Mouse (Mus musculus) gastrocnemius, postnatal 10 days (tissue): ENCODE measurements around the gene Atp5e. TPM values are rescaled to one million over a fixed set of nuclear protein-coding genes. Genes with fewer than 3 reads are reported as not detected.

Experiments
- DNase-seq: peaks from one replicate; pipeline ENCODE4 v3.0.0; 2021; ENCODE audit warnings: mixed read lengths
- total RNA-seq, 2 experiments: library from RNA; stranded (reverse); gene quantifications; 2 replicates each; pipeline ENCODE4 v1.2.3; 2021

Atp5e gene
- total RNA-seq, 2 experiments from 2014 or later, result 862 to 1,143 TPM

DNA sequence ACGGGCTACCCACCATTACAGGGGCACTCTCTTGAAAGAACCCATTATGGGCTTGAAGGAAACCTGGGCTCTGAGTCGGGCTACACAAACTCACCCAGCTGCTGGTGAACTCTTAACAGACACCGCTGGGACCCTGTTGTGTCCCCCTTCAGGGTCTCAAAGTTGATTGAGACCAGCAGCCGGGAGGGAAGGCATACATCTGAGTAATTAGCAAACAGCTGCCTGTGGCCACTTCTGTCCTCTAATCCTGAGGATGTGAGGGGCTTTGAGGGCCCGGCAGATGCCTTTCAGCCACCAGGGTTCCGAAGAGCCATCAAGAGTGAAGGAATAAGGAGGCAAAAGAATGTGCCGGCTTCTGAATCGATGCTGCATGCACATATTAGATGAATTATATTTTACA is 17.0 kb downstream of the Atp5e start:
- DNase-seq, result no peak

DNA sequence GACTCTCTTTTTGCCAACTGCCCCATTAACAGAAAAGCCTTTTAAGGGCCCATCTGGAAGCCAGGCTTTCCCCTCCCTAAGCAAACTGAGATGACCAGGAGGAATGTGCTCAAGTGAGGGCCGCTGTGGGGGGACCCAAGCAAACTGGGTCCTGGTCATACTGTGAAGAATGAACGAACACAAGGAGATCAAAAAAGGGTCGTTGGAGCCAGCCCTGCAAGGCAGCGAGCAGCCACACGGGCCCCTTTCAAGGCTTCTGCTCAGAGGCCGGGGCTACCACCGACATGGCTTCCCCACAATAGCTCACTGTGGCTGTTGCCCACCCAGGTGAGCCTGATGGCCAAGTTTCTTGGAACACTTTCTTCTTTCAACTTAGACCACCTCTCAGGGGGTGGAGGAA is 17.4 kb downstream of the Atp5e start:
- DNase-seq, result no peak

DNA sequence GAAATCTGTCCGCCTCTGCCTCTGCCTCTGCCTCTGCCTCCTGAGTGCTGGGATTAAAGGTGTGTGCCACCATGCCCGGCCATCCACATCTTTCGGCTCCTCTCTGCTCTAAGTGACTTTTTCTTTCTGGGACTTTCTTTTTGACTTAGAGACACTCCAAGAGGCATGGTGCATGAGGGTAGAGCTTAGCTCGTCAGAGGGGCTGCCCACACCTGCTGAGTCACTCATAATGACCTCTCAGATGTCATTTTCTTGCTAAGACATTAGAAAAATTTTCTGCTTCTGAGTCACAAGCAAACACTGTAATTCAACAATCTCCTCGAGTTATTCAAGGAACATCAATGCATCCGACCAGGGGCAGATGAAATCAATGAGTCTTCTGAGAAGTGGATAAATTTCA is 18.9 kb downstream of the Atp5e start:
- no peak for DNase-seq

DNA sequence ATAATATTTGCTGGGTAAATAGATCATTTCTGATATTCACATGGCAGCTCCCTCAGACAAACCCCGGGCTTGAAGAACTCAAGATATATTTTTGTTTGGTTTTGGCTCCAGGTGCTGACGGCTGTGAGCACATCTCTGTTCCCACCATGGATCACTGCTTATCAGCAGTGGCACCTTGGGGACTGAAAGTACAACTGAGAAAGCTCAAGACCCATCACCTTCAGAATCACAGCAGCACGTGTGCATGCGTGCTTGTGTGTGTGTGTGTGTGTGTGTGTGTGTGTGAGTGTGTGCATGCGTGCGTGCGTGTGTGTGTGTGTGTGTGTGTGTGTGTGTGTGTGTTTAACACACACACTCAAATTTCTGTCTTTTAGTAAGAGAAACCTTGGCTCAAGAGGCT is 19.5 kb downstream of the Atp5e start:
- DNase-seq, result no peak

DNA sequence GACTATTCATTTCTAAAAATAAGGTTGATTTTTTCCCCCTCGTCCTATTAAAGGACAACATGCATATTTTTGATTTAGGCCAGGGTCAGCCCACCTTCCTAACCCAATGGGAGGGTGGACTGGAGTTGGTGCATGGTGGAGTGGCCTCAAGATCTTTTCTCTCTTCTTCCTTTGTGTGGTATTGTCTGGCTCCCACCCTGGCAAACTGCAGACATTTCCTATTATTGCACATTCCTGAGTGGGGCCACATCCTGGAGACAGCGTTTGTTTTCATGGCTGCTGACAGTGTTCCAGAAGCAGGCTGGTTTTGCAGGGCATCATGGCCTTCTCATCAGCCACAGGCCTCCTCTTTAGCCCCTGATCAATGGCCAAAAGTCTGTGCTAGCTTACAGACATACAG is 20.9 kb downstream of the Atp5e start:
- no peak for DNase-seq

DNA sequence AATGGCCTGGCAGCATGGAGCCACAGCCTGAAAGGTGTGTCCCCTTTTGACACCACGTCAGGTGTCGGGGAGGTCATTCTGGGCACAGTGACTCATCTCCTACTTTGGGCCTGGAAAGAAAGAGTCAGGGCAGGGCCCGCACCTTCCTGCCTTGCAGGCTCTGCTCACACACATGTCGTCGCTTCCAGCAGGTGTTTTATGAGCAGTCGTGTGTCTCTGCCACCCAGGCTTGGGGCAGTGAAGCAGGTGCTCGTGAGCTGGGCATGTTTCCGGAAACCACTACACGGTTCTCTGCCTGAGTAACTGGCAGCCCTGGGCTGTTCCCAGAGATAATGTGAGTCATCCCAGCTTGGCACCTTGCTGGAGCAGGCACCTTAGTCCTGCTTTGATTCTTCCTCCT is 21.4 kb downstream of the Atp5e start:
- DNase-seq, result no peak

DNA sequence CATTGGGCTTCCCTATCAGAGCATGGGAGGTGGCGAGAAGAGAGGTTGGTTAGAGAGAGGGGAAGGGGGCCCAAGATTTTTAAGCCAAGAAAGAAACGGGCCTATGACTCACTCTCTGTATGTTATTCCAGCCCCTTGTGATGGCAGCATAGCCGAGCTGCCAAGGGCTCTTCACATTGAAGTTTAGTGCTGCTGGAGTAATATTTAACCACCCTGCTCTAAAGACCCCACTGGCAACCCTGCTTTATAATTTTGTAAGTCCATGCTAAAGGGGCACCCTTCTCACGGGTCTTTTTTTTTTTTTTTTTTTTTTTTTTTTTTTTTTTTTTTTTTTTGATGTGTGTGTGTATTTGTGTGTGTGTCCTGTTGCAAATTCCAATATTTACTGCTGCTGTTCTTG is 22.0 kb downstream of the Atp5e start:
- no peak for DNase-seq

DNA sequence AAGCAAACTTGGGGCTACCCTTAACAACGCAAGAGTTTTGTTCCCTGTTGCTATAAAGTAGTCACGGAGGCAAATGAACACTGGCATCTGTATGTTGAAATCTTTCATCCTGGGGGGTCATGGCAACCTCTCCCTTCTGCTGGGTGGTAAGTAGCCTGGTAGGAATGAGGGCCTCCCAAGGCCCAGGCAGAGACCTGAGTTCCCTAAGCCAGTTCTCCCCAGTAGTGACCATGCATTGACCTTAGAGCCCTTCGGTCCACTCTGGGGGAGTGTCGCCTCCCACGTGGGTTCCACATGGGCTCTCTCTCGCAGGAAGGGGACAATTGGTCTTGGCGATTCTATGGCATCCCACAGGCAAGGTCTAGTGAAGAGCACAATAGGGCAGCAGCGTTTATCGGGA is 23.9 kb downstream of the Atp5e start:
- no peak for DNase-seq

DNA sequence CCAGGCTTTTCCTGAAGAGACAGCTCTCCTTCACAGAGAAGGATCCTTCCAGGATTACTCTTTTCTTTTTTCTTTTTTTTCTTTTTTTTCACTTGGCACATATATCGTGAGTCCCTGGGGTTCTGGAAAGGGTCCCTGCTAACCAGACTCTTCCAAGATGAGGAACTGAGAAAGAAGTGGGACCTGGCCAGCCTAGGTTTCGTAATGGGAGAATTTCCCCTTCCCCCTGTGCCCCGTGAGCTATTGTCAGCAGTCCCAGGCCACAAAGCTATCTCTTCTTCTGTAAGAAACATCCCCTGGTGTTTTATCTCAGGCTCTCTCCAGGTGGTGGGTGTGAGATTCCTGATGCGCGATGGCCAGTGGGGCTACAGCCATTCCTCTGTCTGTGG is 24.5 kb downstream of the Atp5e start:
- DNase-seq, result no peak

DNA sequence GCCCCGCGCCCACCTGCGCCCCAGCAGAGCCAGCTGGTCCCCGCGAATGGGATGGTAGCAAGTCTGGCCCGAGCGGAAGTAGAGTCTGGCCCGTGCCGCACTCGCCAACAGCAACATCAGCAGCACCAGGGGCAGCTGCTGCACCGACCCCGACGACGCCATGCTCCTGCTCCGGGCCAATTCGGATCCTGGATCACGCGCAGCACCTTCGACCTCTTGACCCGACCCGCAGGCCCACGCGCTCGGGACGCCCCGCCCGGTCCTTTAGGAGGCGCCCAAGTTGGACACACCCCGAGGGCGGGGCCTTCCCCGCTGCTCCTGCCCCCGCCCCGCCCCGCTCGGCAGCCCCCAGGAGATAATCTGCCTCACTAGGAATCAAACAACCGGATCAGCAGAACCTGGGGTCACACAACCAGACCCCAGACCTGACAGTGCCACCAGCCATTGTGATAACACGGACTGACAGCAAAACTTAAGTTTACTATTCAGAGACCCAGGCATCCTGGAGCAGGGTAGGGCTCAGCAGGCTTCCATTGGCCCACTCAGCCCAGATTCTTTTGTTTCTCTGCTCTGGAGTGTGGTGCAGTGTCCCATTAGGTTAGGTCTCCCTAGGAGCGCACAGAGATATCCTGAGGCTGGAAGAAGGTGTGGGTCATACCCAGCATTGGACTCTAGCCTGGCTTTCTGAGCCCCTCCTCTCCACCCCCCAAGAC is 25.0 kb downstream of the Atp5e start, which contains the start of gene Ctsz:
Ctsz (minus strand) TSS at position 303 of the 713 bp plus-strand sequence.
- DNase-seq, result peak; percentile 79

DNA sequence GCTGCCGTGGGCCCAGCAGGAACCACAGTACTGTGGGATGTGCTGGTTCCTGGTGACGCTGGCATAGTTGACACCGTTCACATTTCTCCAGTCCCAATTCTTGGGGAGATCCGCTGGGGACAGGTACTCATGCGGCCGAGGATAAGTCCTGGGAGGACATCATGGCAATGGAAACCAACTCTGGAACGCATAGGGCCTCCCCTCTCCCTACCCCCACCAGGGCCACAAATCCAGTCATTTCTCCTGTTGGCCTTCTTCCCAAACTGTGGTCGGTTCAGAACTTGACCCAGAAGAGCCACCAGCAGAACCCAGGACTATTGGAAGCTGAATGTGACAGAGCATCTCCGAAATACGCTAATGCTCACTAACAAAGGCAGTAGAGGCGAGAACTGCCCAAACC is 25.7 kb downstream of the Atp5e start:
- no peak for DNase-seq

DNA sequence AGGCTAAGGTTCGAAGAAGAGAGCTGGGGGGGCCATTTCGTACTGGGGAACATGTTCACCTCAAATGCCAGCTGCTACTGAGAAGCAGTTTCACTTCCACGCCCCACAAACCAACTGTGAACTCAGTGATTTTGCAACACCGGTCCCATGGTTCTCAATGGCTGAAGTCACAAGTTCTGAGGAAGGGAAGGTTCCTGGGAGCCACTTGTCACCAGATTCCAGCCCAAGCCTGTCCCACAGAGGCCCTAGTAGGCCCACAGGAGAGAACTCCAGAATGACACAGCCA is 26.3 kb downstream of the Atp5e start:
- no peak for DNase-seq

DNA sequence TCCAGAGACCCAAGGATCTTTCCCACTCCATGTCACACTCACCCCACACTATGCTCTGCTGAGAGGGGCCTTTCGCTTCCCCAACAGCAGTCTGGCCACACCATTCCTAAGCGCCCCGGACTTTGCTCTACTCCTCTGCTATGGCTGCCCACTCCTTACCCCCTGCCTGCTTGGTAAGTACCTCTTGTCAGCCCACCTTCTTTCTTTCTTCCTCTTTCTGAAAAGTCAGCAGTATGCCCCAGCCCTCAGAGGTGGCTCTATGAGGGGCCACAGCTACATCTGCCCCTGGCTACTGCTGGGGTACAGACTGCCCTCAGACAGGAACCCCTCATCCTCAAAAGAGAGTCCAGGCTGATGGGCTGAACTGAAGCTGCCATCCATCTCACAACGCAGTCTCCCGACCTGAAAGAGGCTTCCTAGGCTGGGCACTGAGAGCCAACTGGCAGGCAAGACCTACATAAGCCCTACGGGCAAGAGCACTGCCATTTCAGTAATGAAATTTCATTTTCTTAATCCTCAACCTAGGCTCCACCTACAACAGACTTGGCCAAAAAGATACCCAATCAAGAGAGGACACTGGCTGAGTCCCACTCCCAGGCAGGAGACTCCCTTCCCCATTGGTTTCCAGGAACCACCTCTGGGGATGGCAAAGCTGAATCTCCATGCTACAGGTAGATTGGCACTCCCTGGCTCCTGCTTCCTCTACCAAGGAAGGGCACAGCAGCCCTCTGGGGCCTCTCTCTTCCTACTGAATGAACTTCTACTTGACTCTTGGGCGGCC is 26.8 kb downstream of the Atp5e start:
- no peak for DNase-seq

DNA sequence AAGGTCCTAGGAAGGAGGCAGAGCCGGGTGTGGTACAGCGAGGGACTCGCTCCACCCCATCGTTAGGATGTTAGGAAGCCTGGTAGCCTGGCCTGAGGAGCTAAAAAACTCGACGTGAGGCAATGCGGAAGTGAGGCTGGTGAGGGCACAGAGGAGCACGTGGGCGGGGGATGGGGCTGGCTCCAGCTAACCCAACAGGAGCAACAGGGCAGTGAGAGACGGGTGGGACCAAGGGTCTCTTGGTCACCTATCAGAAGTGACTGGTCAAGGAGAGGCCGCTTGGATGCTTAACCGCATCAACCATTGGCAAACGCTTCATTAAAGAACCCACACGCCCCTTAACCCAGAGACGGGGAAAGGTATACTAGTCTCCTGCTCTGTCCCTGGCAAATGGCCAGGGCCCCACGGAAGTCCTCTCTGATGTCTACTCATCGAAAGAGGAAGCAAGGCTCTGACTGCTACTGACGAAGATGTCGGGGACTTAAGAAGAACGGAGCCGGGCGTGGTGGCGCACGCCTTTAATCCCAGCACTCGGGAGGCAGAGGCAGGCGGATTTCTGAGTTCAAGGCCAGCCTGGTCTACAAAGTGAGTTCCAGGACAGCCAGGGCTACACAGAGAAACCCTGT is 27.7 kb downstream of the Atp5e start:
- DNase-seq, result no peak

DNA sequence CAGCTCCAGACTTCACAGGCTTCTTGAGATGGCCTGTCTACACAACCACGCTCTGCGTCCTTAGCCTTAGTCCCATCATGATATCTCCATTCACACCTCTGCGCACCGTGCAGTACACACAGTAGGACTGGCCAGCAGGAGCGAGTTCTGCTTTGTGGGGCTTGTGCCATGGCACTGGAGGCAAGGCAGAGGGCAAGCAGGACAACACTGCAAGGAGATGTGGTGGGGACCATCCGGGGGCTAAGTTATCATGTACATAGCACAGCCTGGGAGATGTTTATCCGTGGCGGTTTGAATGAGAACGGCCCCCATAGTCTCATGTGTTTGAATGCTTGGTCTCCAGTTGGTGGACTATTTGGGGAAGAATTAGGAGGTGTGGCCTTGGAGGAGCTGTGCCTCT is 29.0 kb downstream of the Atp5e start:
- no peak for DNase-seq

DNA sequence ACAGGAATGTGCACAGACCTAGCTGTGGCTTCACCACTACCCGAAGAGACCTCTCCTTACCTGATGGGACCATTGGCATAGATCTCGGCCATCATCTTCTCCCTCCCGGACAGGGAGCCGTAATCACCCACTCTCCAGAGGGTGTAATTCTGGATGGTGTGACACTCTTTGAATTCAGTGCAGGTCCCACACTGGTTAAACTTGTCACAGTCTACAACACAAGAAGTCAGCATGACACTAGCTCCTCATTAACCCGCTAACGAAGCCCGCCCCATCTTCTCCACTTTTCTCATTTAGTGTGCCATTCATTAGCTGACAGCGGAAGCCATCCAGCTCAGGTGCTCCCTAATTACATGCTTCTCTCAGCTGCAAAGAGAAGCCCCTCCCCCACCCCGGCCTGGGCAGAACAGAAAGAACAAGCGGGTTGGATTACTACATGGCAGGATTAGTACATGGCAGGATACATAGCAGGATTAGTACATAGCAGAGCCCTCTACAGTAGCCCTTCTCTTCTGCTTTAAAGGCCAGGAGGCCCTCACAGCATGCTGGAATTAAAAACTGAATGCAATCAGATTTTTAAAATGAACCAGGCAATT is 34.8 kb downstream of the Atp5e start:
- no peak for DNase-seq

DNA sequence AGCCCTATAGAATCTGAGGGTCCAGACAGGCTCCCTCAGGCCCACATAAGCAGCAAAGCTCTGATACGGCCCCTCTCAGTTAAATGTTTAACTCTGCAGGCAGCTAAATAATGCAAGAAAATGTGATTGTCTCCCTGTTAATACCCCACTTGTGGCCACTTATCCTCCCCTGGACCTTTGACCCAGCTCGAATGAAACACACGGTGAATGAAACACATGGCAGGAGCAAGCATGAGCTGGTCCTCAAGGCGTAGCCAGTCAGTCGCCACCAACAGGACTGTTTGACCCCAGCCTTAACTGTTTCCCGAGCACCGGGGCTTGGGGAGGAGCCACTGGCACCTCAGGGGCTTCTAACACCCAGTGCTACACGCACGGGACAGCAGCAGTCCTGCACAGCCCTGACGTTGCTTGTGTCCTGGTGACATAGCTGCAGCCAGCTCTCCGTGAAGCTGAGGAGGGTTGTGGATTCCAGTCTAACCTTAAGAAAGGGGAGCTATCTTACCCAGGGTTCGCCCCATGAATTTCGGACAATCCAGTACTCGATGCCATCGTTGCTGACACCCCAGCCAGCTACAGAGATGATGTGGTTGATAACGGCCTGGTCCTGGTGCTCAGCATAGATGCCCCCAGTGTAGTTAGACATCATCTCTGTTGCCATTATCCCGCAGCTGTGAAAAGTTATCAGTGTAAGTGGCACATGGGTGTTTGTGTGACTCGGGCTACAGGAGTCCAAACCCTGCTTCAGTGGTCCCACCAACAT is 35.6 kb downstream of the Atp5e start:
- DNase-seq, result no peak

DNA sequence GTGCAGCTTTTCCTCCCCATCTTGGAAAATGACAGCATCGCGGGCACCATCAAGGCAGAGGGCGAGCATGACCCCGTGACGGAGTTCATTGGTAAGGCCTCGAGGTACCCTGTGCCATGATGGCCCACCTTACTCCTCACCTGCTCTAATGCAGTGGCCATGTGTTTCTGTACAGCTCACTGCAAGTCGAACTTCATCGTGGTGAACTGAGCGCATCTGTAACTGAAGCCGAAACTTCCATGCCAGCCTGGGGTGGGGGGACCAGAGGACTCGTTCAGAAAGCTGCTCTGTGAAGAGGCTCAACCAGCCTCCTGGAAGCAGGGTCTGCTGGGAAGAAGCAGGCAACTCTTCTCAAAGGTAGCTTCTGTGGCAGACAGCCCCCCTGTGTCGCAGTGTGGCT is 37.0 kb downstream of the Atp5e start:
- no peak for DNase-seq

DNA sequence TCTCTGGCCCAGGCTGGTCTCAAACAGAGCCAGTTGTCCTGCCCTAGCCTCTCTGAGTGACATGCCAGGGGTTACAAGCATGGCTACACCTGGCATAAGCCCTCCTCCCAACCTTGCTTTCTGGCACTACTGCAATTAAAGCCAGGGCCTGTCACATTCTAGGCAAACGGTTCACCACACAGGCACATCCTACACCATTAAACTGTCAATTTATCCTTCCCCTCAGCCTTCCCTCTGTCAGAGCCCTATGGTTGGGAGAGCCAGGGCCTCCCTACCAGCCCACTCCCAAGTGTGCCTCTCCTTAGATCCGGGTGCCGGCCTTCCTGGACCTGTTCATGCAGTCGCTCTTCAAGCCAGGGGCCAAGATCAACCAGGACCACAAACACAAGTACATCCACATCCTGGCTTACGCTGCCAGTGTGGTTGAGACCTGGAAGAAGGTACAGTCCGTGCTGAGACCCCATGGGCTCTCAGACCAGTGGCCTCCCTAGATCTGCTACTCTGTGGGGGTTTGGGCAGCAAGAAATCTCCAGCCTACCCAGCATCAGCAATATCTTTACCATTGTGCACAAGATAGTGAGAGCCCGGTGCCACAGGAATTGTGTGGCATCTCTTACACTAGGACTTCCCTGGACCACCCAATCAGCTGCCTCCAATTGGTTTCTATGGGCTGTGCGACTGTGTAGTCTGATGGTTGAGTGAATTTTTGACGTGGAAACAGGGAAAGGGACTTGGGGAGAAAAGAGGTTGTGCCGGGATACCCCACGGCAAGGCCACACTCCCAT is 39.4 kb downstream of the Atp5e start:
- DNase-seq, result no peak

DNA sequence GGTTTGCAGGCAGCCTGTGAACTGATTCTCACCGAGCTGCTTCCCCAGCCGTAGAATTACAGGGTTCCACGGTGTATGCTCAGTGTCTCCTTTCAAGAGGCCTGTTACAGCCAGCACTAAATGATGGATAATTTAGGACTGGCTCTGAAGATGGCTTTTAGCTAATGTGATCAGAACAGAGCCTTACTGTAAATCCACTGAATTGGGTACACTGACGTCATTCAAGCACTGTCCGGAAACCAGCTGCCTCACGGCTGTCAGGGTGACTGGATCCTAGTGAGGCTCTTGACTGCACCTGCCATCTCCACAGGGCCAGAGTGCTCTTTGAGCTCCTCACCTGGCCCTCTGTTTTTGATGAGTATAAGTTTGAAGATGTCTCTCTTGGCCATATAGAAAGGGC is 42.8 kb downstream of the Atp5e start:
- DNase-seq, result no peak

DNA sequence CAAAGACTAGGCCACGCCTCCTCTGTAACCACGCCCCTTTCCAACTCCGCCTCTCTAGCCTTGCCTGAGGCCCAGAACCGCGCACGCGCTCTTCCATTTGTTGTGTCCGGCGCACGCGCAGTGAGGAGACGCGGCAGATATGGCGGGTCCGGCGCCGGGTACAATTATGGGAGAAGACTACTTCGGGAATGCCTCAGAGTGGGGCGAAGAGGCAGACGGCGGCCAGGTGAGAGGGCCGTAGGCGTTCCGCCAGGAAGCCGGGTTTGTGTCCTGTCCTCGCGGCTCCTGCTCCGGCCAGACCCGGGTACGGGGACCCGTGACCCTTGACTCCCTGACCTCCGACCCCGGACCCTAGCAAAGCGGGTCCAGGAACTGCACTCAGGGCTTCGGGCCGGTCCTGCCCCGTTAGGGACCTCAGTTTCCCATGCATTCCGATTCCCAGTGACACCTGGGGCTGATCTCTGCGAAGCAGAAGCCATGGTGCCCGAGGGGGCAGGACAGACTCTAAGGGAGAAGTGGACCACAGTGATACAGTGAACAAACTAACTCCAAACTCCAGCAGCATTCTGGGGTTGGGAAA is 48.1 kb downstream of the Atp5e start, which contains the start of gene Nelfcd:
Nelfcd (plus strand) TSS at position 74 of the 580 bp plus-strand sequence.
- DNase-seq, result peak; percentile 96
